Mouse (Mus musculus) C2C12 (cell line): ENCODE measurements at regions not wholly inside any gene's neighbourhood (a gene's known extent, or its start where the extent isn't known, plus 50 kb on each side); places are given as distances from the start of the nearest gene placed in this dataset.

ENCODE experiments used
- H3K27me3 ChIP-seq: one replicate; pipeline ENCODE4 v1.6.1; 2011; ENCODE audit not compliant: control insufficient read depth, insufficient read depth, insufficient read length
- H3K36me3 ChIP-seq: one replicate; pipeline ENCODE4 v1.6.1; 2011; ENCODE audit not compliant: control insufficient read depth, insufficient read depth
- H3K4me3 ChIP-seq: one replicate; pipeline ENCODE4 v1.5.1; 2011; ENCODE audit warnings: mild to moderate bottlenecking, control low read depth; ENCODE audit not compliant: poor library complexity, insufficient read depth, severe bottlenecking
- H3K79me2 ChIP-seq: one replicate; pipeline ENCODE4 v1.6.1; 2011; ENCODE audit not compliant: control insufficient read depth, insufficient read depth
- H3K79me3 ChIP-seq: one replicate; pipeline ENCODE4 v1.6.1; 2011; ENCODE audit warnings: low read depth, control low read depth
- H3ac ChIP-seq: one replicate; pipeline ENCODE3; 2011; ENCODE audit warnings: low read depth; ENCODE audit not compliant: control insufficient read depth, insufficient read length
- CEBPB ChIP-seq: IDR thresholded peaks from one replicate; pipeline ENCODE4 v1.6.1; 2011; ENCODE audit warnings: low read depth, mild to moderate bottlenecking, control low read depth, moderate library complexity
- CTCF ChIP-seq: IDR thresholded peaks from one replicate; pipeline ENCODE4 v1.5.1; 2011; ENCODE audit not compliant: control insufficient read depth, insufficient read depth, insufficient read length
- FOSL1 ChIP-seq: IDR thresholded peaks from one replicate; pipeline ENCODE4 v1.8.0; 2011; ENCODE audit warnings: mild to moderate bottlenecking, low read length; ENCODE audit not compliant: poor library complexity, insufficient read depth, severe bottlenecking
- MAX ChIP-seq: IDR thresholded peaks from one replicate; pipeline ENCODE4 v1.6.1; 2011; ENCODE audit warnings: mild to moderate bottlenecking, control low read depth
- MYOD1 ChIP-seq: IDR thresholded peaks from one replicate; pipeline ENCODE4 v1.6.1; 2011; ENCODE audit warnings: low read depth; ENCODE audit not compliant: control insufficient read depth, insufficient read length
- MYOG ChIP-seq: IDR thresholded peaks from one replicate; pipeline ENCODE4 v1.6.1; 2011; ENCODE audit not compliant: control insufficient read depth, insufficient read length; ENCODE audit errors: extremely low read depth
- USF1 ChIP-seq: IDR thresholded peaks from one replicate; pipeline ENCODE4 v1.6.1; 2011; ENCODE audit warnings: low read depth, mild to moderate bottlenecking, control low read depth, moderate library complexity

DNA sequence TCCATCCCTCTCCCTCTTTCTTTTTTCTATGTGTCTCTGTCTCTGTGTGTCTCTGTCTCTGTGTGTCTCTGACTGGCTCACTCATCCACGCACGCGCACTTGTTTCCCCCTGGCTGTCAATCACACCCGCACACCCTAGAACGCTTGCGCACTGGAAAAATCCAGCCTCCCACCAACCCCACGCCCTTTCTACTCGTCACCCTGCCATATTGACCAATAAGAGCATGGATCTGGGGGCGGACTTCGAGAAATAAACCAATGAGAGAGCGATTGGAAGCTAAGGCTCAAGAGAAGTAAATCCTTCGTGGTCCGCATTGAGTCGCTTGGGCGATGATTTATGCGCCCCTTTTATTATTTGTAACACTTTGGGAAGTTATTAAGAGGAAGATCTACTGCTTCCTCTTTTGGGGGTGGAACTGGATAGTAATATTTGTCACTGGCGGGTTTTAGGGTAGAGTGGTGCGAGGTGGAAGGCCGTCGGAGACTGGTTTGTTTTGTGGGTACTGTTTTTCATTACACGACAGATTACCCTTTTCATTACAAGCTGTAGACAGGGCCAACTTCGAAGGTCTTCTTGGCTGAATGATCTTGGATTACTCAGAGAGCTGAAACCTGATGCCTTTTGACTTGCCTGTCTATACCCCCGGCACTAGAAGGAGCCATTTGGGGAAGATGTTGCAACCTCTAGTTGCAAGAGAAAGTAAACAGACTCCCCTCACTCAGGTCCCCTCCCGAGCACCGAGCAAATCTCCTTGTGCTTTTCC is 259.4 kb upstream of the Nfe2l3 start:
- Histone ChIP-seq H3K4me3 (peak overlapping the region; percentile 35), H3ac (peak overlapping the region; percentile 31), H3K79me3 (no peaks in the 10 kb centered on the region), H3K27me3 (no peaks in the 10 kb centered on the region), H3K36me3 (no peaks in the 10 kb centered on the region), H3K79me2 (no peaks in the 10 kb centered on the region)
- TF ChIP-seq CTCF (no peak), CEBPB (peak; percentile 84), FOSL1 (no peak), USF1 (no peak), MAX (no peak)

GRCm38 (mm10) chr6:51173620-51174442 is 258.6 kb upstream of the Nfe2l3 start:
- Histone ChIP-seq H3K79me3 (no peaks in the 10 kb centered on the region), H3K4me3 (peak overlapping the region; percentile 35), H3K36me3 (no peaks in the 10 kb centered on the region), H3K27me3 (no peaks in the 10 kb centered on the region), H3K79me2 (no peaks in the 10 kb centered on the region), H3ac (peak overlapping the region; percentile 31)
- no peak for TF ChIP-seq MAX

DNA sequence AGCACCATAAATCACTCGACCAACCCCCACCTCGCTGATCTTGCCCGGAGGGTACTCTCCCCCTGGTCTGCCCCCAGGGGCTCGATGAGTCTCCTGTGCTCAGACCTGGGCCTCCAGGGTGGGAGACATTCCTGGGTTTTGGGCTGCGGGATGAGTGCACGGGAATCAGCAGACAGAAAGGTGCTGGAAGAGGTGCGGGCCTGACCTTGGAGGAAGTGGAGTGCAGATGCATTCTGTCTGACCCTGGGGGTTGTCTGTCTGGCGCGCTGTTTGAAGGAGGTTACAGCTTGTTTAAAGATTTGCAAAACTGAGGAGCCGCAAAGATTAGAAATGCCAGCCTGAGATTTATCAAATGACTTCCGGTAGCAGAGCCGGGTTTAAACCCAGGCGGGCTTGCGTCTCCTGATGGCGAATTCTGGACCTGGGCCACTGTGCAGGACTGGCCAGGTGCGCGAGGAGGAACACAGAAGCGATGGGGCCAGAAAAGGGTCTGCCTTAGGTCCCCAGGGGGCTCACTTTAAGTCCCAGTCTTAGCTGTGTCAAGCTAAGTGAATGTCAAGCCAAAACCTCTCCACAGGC is 257.9 kb upstream of the Nfe2l3 start:
- H3ac ChIP-seq: no peak overlapping the region
- H3K79me3 ChIP-seq: no peaks in the 10 kb centered on the region
- peak overlapping the region; percentile 3 for H3K4me3 ChIP-seq
- H3K36me3 ChIP-seq: no peaks in the 10 kb centered on the region
- TF ChIP-seq CTCF (no peak), MYOG (no peak), MAX (no peak)
- no peaks in the 10 kb centered on the region for H3K79me2 ChIP-seq
- H3K27me3 ChIP-seq: no peaks in the 10 kb centered on the region

GRCm38 (mm10) chr6:51175616-51176590 is 256.6 kb upstream of the Nfe2l3 start:
- no peak for TF ChIP-seq CTCF
- TF ChIP-seq FOSL1: no peak
- no peak for TF ChIP-seq MYOG
- no peak for TF ChIP-seq MAX
- no peak for TF ChIP-seq CEBPB
- no peak for TF ChIP-seq MYOD1
- no peak for TF ChIP-seq USF1
- H3K36me3 ChIP-seq: no peaks in the 10 kb centered on the region
- H3K79me2 ChIP-seq: no peaks in the 10 kb centered on the region
- no peaks in the 10 kb centered on the region for H3K79me3 ChIP-seq
- no peaks in the 10 kb centered on the region for H3K27me3 ChIP-seq
- H3K4me3 ChIP-seq: no peak overlapping the region
- no peak overlapping the region for H3ac ChIP-seq

DNA sequence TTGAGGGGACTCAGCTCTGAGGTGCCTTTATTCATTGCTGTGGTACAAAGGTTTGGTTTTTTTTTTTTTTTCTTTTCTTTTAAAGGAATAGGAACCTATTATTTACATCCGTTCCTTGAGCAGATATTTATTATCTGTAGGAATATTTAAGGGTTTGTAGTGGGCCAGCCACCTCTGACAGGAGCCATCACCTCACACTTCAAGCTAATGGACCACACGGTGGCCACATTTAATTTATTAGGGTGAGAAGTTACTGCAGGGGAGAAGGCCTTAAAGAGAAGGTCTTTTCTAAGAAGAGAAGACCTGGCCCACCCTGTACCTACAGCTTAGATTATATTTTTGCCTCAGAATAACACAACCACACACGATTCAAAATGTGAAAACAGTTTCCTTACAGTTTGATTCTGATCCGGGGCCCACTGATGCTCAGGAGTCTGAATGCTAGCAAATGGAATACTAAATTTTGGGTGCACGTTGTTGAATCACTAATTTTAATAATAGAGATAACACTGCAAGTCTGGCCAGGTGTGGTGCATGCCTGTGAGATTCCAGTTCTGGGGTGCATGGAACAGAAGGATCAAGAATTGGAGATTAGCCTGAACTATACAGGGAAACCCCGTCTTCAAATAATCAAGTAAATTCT is 255.6 kb upstream of the Nfe2l3 start:
- Histone ChIP-seq H3K79me3 (no peaks in the 10 kb centered on the region), H3K4me3 (no peak overlapping the region), H3K27me3 (no peaks in the 10 kb centered on the region), H3K36me3 (no peaks in the 10 kb centered on the region), H3K79me2 (no peaks in the 10 kb centered on the region), H3ac (no peak overlapping the region)
- no peak for TF ChIP-seq MYOD1
- no peak for TF ChIP-seq MAX
